Mouse (Mus musculus) brain, embryonic 18.5 days (tissue): ENCODE measurements around the gene Tenm3.

Experiments used
- DNase-seq: peaks from one replicate; pipeline ENCODE4 v3.0.0-alpha.2; 2012; ENCODE audit warnings: low read depth, low spot score

Gene Tenm3

GRCm38 (mm10) chr8:48522004-48522403, 321.7 kb downstream of the Tenm3 start:
- DNase-seq: no peak

GRCm38 (mm10) chr8:48517431-48517830, 326.3 kb downstream of the Tenm3 start:
- no peak for DNase-seq

GRCm38 (mm10) chr8:48514230-48514629, 329.5 kb downstream of the Tenm3 start:
- no peak for DNase-seq

GRCm38 (mm10) chr8:48513801-48514200, 329.9 kb downstream of the Tenm3 start:
- DNase-seq: no peak

GRCm38 (mm10) chr8:48511546-48511945, 332.2 kb downstream of the Tenm3 start:
- DNase-seq: no peak

DNA sequence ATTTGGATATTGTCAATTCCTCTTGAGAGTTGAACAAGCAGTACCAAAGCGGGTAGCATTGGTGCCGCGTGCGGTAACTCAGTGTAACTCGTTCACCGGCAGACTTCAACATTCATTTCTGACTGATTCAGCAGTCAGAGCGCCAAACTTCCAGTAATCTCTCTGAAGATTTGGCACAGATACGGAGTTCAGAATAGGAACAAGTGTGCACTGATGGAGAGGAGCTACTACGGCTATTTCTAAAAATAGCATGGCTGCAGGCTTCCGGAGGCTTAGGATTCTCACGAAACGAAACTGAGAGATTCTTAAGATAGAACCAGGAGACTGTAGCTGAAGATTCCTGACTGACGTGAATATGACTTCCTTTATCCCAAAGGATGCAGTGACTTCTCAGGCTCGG, 332.6 kb downstream of the Tenm3 start:
- DNase-seq: no peak

GRCm38 (mm10) chr8:48508641-48509599, 334.8 kb downstream of the Tenm3 start:
- no peak for DNase-seq

DNA sequence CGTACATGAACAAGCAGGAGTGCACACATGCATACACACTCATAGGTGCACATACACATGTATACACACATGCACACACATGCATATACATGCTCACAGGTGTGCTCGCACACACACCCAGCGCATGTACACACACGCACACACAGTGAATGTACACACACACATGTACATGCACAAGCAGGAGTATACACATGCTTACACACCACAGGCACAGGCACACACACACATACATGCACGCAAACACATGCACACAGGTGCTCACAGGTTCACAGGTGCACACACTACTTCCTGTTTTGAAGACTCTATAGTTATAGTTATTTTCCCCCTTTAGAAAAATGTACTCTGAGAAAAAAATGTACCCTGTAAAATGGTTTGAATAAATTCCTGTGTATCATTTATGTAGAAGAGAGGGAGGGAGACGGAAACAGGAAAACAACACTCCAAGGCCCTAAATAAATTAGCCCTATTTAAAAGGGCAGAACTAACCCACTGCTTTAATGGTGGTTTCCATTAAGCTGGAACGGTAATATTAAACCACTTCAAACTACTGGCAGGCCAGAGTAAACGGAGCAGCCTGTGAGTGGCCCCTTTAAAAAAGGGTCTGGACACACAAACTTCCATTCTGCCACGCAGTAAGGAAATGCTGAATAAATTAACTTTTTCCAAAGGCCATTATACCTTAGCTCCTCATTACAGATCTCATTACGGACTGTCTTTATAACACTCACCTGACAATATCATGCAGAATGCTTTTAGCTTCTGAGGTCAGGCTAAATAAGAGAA, 335.8 kb downstream of the Tenm3 start:
- DNase-seq: no peak

- no peak for DNase-seq
Observed at GRCm38 (mm10) chr8:48492491-48492890, 351.3 kb downstream of the Tenm3 start.

DNA sequence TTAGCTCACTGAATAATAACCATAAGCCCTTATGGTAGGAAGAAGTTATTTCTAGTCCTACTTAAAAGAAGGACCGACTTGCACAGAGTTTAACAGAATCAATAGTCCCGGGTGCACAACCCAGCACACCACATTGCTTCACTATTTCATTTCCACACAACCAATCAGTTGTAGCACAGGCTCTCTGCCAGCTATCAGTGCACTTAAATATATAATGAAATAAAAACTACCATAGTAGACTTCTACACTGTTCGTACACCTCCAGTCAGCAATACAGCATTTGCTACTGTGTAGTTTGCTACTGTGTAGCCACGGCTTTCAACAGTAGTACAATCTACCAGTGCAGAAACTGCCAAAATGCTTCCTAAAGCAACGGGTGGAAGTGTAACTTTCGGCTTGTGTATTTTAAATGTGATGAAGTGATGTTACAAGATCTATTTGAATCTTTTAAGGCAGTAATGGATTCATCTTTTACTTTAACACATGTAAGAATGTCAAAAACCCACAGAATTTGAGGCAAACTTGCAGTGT, 353.1 kb downstream of the Tenm3 start:
- no peak for DNase-seq

DNA sequence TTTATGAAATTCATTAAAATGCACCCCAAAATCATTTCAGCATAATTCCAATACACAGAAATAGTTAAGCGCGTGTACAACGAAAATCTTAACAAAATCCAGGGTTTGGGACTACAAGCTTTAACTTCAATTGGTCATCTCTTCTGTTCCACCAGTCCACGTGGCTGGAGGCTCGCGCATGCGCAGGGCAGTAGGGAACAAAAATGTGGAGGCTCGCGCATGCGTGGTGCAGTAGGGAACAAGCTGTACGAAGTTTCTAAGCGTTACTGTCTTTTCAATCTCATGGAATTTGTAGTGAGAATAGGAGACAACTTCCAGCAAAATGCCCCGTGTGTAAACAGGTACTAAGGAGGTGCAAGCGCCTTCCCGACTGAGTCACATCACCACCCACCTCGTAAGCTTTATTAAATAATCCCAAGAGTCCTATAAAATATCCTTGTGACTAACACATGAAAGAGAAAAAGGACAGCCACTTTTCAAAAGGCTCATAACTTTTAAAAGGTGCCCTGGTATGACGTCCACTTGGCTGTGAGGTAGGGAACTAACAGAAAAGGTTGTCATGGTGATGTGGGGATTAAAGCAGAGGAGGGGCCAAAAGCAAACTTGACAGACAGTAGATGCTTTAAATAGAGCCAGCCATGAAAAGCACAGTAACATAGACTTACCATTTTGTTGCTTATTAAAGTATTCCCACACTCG, 353.7 kb downstream of the Tenm3 start:
- DNase-seq: no peak

DNA sequence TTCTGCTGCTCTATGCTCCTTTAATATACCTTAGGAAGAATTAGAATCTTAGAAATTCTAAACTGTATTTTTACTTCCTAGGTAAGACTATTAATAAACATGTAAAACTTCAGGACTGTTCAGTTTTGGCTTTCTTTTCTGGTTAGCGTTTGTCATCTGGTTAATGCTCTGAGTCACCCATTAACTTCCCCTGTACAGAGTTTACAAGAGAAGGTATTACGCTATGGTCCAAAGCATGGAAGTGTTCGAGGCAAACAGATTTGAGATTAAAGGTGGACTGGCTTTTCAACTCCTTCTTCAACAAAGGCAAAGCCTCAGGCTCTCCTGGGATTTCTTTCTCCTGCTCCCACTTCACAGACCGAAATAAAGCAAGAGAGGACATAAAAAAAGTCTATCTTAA, 354.3 kb downstream of the Tenm3 start:
- no peak for DNase-seq

DNA sequence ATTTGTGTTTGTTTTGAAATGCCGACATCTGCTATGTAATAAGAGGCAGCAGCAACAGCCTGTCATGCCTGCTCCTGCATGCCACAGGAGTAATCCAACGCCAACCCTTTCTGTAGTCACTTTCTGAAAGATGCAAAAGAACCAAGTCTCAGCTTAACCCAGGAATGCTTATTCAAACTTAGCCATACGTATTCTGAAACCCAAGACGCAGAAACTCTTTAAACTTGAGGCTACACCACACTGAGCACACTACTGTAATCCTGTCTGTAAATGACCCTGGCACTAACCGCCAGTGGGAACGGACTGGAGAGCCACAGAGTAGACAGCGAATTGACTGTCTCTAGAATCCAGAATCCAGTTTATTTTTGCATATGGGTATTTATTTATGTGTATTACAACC, 354.9 kb downstream of the Tenm3 start:
- no peak for DNase-seq

- DNase-seq: no peak
Observed at GRCm38 (mm10) chr8:48484143-48484542, 359.6 kb downstream of the Tenm3 start.

DNA sequence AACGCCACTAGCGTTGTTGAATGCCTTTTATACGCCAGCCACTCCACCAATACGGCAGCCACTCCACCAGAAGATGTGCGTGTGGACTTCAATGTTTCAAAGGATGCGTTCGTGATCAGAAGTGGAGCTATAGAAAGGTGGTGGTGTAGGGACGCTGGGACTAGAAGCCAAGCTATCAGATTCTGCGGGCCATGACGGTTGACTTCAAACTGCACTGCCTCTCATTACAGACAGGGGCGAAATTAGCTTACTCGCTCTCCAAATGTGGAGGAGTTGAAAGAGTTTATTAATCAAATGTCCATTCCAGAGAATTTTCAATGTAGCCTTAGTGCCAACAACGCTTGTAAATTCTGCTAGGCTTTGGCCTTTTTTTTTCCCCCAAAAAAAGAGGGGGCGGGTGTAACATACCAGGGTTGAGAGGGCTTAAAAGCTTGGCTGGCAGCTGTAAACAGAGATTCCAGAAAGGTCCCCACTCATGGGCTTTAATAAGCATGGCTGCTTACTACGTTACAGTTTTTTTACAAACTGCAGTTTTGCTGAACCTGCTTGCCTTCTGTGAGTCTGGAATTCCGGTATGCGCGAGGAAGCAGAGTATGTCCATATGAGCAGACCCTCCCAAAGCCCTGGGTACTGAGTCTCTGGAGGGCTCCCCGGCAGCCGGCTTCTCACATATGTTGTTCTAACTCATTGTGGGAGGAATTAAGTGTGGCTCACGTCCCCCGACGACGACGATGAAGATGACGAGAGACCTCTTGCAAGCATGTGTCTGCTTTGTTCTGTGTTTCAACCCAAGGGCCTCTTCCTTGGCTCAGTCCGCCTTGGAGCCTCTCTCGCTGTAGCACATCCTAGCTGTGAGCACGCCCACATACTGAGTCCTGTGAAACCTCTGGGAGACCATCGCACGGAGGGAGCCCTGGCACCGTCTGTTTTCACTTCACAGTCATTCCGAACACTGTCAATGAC, 361.8 kb downstream of the Tenm3 start:
- DNase-seq: no peak

DNA sequence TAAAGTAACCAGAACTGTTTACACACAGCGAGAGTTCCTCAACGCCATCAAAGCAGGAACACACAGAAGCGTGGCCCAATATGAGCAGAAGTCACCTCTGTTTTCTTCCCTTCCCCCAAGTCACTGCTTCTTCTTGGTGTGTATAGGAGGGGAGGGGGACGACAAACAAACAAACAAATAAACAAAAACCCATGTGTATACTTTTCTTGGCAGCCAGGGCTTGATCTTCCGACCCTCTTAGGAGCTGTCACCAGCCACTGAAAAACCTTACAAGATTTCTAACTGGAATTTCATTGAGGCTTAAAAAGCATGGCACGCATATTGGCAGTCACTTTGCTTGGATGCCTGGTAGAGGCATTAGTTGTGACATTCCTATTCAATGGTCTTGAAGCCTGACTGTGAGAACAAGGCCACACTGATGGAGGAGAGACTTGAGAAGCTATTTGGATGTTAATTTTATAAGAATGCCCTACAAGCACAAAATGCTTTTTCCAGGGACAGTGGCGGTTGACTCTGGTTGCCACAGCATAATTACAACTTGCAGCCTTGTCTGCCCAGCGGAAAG, 366.3 kb downstream of the Tenm3 start:
- DNase-seq: no peak

DNA sequence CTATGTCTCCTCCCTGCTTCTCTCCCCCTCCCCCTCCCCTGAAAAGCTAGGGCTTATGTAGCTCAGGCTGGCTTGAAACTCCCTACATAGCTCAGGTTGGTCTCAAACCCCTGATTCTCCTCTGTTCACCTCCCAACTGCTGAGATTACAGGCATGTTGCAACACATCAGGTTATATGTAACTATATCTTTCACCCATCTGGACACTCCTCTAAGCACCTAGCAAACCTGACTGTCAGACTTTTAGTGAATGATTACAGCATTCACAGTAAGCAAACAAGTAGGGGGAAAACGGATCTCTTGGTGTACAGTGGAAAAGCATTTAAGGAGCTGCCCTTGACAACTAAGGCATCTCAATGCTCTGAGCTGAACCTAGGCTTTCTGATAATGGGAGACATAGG, 366.9 kb downstream of the Tenm3 start:
- DNase-seq: no peak

DNA sequence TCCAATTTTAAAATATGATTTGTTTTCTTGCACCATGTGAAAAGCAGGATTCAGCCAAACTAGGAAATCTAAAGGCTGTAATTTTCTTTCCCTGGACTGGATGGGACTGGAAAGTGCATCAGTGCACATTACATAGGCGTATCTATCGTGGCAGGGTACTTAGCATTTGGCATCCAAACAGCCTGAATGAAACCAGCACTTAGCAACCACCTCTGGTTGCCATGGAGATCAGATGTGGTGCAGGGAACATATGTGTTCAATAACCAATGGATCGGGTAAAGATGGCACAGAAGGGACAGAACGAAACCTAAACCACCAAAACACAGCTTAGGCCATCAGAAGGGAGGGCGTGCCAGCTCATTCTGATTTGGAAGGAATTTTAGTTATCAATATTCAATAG, 376.1 kb downstream of the Tenm3 start:
- DNase-seq: no peak

DNA sequence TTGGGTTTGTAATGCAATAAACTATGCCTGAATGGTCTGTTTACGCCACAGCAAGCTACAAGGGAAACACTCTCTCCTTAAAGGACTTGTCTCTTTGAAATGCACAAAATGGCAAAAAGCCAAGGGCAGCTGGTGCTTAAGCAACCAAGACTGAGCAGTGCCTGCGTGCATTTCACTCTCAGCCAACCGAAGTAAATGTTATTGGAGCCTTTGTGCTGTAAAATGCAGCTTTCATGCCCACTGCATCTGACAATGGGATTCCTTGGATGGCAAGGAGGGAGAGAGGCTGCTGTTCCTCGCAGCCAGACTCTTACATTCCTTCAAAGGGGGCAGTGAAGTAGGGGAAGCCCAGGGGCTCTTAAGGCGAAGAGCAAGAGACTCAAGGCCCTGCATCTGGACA, 385.4 kb downstream of the Tenm3 start:
- peak; percentile 81 for DNase-seq
